In genomic region chr8:73016303-73016702, GRCm38 (mm10) we compare ENCODE assay signal across 26 mouse cellular contexts.
"Had no signal": no experiment of that assay in that cellular context is flagged by ENCODE, and none has a peak within 500 bp of the region (broad histone marks: within the 10 kb centered on the region; RNA-seq: fewer than 3 reads in every experiment).

No protein-coding gene starts in this region.

- ATAC-seq: hindbrain, postnatal 0 days; intestine, embryonic 16.5 days; liver, embryonic 12.5 days had no signal

- H3K9ac ChIP-seq: heart, embryonic 13.5 days; heart, embryonic 15.5 days; hindbrain, embryonic 12.5 days; kidney, embryonic 15.5 days; limb, embryonic 13.5 days; limb, embryonic 15.5 days; liver, embryonic 12.5 days; liver, embryonic 14.5 days had no signal

- H3K4me3 ChIP-seq: heart, adult 2 months; heart, embryonic 13.5 days; heart, embryonic 15.5 days; hindbrain, embryonic 12.5 days; kidney, embryonic 15.5 days; limb, embryonic 13.5 days; limb, embryonic 15.5 days; liver, embryonic 12.5 days had no signal

- H3K36me3 ChIP-seq: heart, embryonic 13.5 days; heart, embryonic 15.5 days; hindbrain, embryonic 12.5 days; kidney, embryonic 15.5 days; limb, embryonic 13.5 days; limb, embryonic 15.5 days; liver, embryonic 12.5 days had no signal

- H3K9me3 ChIP-seq: heart, embryonic 13.5 days; heart, embryonic 15.5 days; hindbrain, embryonic 12.5 days; kidney, embryonic 15.5 days; limb, embryonic 13.5 days; limb, embryonic 15.5 days; liver, embryonic 12.5 days had no signal

- H3K4me2 ChIP-seq: heart, embryonic 11.5 days; heart, embryonic 13.5 days; heart, embryonic 15.5 days; hindbrain, embryonic 12.5 days; kidney, embryonic 15.5 days; limb, embryonic 13.5 days; limb, embryonic 15.5 days; liver, embryonic 12.5 days had no signal

- H3K4me1 ChIP-seq: heart, embryonic 13.5 days; heart, embryonic 15.5 days; hindbrain, embryonic 12.5 days; kidney, embryonic 15.5 days; limb, embryonic 13.5 days; limb, embryonic 15.5 days; liver, embryonic 12.5 days had no signal

- DNase-seq: gastrocnemius, postnatal 14 days; gastrocnemius, postnatal 36 days; heart, adult 11 months; heart, adult 2 months; heart, postnatal 14 days; heart, postnatal 36 days; kidney, adult 11 months; kidney, adult 2 months; kidney, adult 9 months; kidney, postnatal 14 days; kidney, postnatal 36 days; layer of hippocampus, adult 9-11 months; layer of hippocampus, postnatal 36 days; left cerebral cortex, postnatal 4 days had no signal

- H3K27ac ChIP-seq: heart, adult 2 months; heart, embryonic 13.5 days; heart, embryonic 15.5 days; hindbrain, embryonic 12.5 days; hindbrain, postnatal 0 days; kidney, embryonic 15.5 days; kidney, postnatal 0 days; limb, embryonic 13.5 days; limb, embryonic 15.5 days; liver, embryonic 12.5 days; liver, embryonic 14.5 days had no signal

- H3K27me3 ChIP-seq: heart, embryonic 13.5 days; heart, embryonic 15.5 days; hindbrain, embryonic 12.5 days; kidney, embryonic 15.5 days; limb, embryonic 13.5 days; limb, embryonic 15.5 days; liver, embryonic 12.5 days had no signal
